Mouse (Mus musculus): ENCODE measurements at regions not wholly inside any gene's neighbourhood (a gene's known extent, or its start where the extent isn't known, plus 50 kb on each side); places are given as distances from the start of the nearest gene placed in this dataset.

- no peak for ATAC-seq (ENCODE audit: insufficient read depth)
- Histone ChIP-seq H3K27ac (replicated peaks) (no peak overlapping the region), H3K9ac (no peak overlapping the region), H3K36me3 (replicated peaks) (no peaks in the 10 kb centered on the region), H3K4me3 (replicated peaks) (no peak overlapping the region), H3K4me1 (replicated peaks) (no peaks in the 10 kb centered on the region), H3K27me3 (no peaks in the 10 kb centered on the region), H3K9me3 (replicated peaks) (no peaks in the 10 kb centered on the region), H3K4me2 (no peak overlapping the region)
- WGBS (ENCODE audit: insufficient replicate concordance), result 69% methylated on average over 6 of the region's 6 CpGs
Observed at GRCm38 (mm10) chr11:112121026-112121425, 661.0 kb upstream of the Sox9 start.

- Histone ChIP-seq H3K9ac (no peak overlapping the region), H3K27ac (replicated peaks) (no peak overlapping the region), H3K4me2 (no peak overlapping the region), H3K9me3 (replicated peaks) (no peaks in the 10 kb centered on the region), H3K36me3 (replicated peaks) (no peaks in the 10 kb centered on the region), H3K4me3 (replicated peaks) (no peak overlapping the region), H3K4me1 (replicated peaks) (no peaks in the 10 kb centered on the region), H3K27me3 (no peaks in the 10 kb centered on the region)
- 48% methylated on average over 5 of the region's 5 CpGs for WGBS (ENCODE audit: insufficient replicate concordance)
- ATAC-seq (ENCODE audit: insufficient read depth), result no peak
Observed at GRCm38 (mm10) chr11:112121831-112122230, 660.2 kb upstream of the Sox9 start.

DNA sequence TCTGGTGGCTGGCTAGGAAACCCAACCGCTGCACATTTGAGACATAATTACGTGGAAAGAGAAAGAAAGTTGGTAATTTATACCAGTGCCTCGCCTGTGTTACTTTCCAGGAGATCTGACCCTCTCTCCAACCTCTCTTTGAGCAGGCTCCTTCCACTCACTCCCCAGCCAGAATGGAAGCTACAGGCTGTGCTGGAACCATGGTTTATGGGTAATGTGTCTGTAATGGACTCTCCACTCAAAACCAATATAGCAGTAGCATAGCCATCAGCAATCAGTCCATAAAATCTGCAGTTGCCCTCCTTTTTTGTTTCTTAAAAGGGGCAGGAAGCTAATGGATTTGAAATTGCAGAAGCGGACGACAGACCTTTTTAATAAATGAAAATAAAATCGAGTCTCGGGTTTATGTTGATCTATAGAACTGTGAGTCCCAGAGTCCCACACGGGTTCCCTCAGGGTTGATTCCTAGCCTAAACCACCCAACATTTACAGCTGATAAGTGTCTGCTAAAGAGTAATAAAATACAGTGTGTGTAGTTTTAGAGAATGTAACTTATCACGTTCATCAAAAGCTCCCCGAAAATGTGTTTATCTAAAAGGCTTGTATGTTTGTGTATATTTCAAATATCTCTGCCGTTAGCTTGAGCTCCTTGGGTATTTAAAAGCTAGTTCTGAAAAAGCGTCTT lies 656.6 kb upstream of the Sox9 start:
- WGBS (ENCODE audit: insufficient replicate concordance), result 52% methylated on average over 12 of the region's 12 CpGs
- Histone ChIP-seq H3K36me3 (replicated peaks) (no peaks in the 10 kb centered on the region), H3K9me3 (replicated peaks) (no peaks in the 10 kb centered on the region), H3K27me3 (no peaks in the 10 kb centered on the region), H3K4me1 (replicated peaks) (no peaks in the 10 kb centered on the region), H3K4me3 (replicated peaks) (no peak overlapping the region), H3K9ac (no peak overlapping the region), H3K4me2 (no peak overlapping the region), H3K27ac (replicated peaks) (no peak overlapping the region)
- no peak for ATAC-seq (ENCODE audit: insufficient read depth)

DNA sequence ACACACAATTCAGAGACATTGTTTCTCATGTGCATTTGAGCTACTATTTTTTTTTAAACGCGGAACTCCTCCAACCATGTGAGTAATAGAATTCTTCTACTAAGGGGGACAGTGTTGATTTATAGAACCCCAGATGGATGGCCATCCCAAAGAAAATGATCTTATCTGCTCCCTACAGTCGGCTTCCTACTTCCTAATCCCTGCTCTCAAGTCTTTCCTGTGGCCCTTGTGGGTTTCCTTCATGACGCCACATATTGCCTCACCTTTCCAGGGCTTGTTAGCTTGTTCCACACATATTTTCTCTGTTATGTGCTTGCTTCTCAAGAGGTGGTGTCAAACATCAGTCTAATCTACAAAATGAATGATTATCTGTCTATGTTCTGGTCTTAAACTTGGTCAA lies 651.9 kb upstream of the Sox9 start:
- Histone ChIP-seq H3K27ac (replicated peaks) (no peak overlapping the region), H3K4me2 (no peak overlapping the region), H3K4me1 (replicated peaks) (no peaks in the 10 kb centered on the region), H3K36me3 (replicated peaks) (no peaks in the 10 kb centered on the region), H3K27me3 (no peaks in the 10 kb centered on the region), H3K4me3 (replicated peaks) (no peak overlapping the region), H3K9me3 (replicated peaks) (no peaks in the 10 kb centered on the region), H3K9ac (no peak overlapping the region)
- 14% methylated on average over 4 of the region's 4 CpGs for WGBS (ENCODE audit: insufficient replicate concordance)
- ATAC-seq (ENCODE audit: insufficient read depth), result no peak

GRCm38 (mm10) chr11:112137401-112138020 lies 644.5 kb upstream of the Sox9 start:
- 29% methylated on average over 8 of the region's 8 CpGs for WGBS (ENCODE audit: insufficient replicate concordance)
- no peaks in the 10 kb centered on the region for H3K9me3 ChIP-seq (replicated peaks)
- H3K4me2 ChIP-seq, result no peak overlapping the region
- ATAC-seq (ENCODE audit: insufficient read depth), result no peak
- no peaks in the 10 kb centered on the region for H3K36me3 ChIP-seq (replicated peaks)
- no peak overlapping the region for H3K27ac ChIP-seq (replicated peaks)
- no peaks in the 10 kb centered on the region for H3K27me3 ChIP-seq
- H3K9ac ChIP-seq, result no peak overlapping the region
- no peak overlapping the region for H3K4me3 ChIP-seq (replicated peaks)
- H3K4me1 ChIP-seq (replicated peaks), result no peaks in the 10 kb centered on the region

- no peaks in the 10 kb centered on the region for H3K36me3 ChIP-seq (replicated peaks)
- no peak overlapping the region for H3K4me3 ChIP-seq (replicated peaks)
- no peak overlapping the region for H3K4me2 ChIP-seq
- no peaks in the 10 kb centered on the region for H3K4me1 ChIP-seq (replicated peaks)
- ATAC-seq (ENCODE audit: insufficient read depth), result no peak
- no peaks in the 10 kb centered on the region for H3K9me3 ChIP-seq (replicated peaks)
- 50% methylated on average over 9 of the region's 9 CpGs for WGBS (ENCODE audit: insufficient replicate concordance)
- no peak overlapping the region for H3K27ac ChIP-seq (replicated peaks)
- no peak overlapping the region for H3K9ac ChIP-seq
- no peaks in the 10 kb centered on the region for H3K27me3 ChIP-seq
Observed at GRCm38 (mm10) chr11:112140058-112140457, 642.0 kb upstream of the Sox9 start.

DNA sequence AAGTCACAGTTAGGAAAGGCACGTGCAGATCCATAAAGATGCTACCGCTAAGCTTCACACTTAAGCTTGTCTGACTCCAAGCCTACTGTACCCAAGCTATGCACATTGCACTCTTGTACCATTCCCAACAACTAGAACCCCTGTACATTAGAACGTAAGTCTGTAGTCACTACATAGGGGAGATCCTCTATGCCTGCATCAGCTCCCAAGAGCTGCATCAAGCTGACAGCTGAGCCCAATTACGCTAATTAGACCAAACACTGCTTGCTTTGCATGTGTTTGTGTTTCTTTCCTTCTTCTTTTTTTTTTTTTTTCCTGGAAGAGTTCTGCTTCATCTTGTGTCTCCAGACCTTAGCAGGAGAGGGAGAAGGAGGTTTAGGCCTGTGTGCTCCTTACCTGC lies 641.5 kb upstream of the Sox9 start:
- ATAC-seq (ENCODE audit: insufficient read depth), result no peak

GRCm38 (mm10) chr11:112140912-112141311 lies 641.1 kb upstream of the Sox9 start:
- no peak for ATAC-seq (ENCODE audit: insufficient read depth)
- H3K9ac ChIP-seq, result no peak overlapping the region
- H3K27ac ChIP-seq (replicated peaks), result no peak overlapping the region
- no peak overlapping the region for H3K4me3 ChIP-seq (replicated peaks)
- no peaks in the 10 kb centered on the region for H3K9me3 ChIP-seq (replicated peaks)
- no peaks in the 10 kb centered on the region for H3K27me3 ChIP-seq
- no peaks in the 10 kb centered on the region for H3K4me1 ChIP-seq (replicated peaks)
- WGBS (ENCODE audit: insufficient replicate concordance), result 78% methylated on average over 9 of the region's 9 CpGs
- no peaks in the 10 kb centered on the region for H3K36me3 ChIP-seq (replicated peaks)
- no peak overlapping the region for H3K4me2 ChIP-seq

More for the DNA sequence above, 641.5 kb upstream of the Sox9 start:
- Histone ChIP-seq H3K4me2 (no peak overlapping the region), H3K36me3 (replicated peaks) (no peaks in the 10 kb centered on the region), H3K9ac (no peak overlapping the region), H3K4me3 (replicated peaks) (no peak overlapping the region), H3K27me3 (no peaks in the 10 kb centered on the region), H3K4me1 (replicated peaks) (no peaks in the 10 kb centered on the region), H3K9me3 (replicated peaks) (no peaks in the 10 kb centered on the region), H3K27ac (replicated peaks) (no peak overlapping the region)
- WGBS (ENCODE audit: insufficient replicate concordance), result 63% methylated on average over 4 of the region's 4 CpGs

- no peak overlapping the region for H3K4me2 ChIP-seq
- ATAC-seq (ENCODE audit: insufficient read depth), result no peak
- no peak overlapping the region for H3K4me3 ChIP-seq (replicated peaks)
- WGBS (ENCODE audit: insufficient replicate concordance), result 60% methylated on average over 3 of the region's 3 CpGs
- no peak overlapping the region for H3K9ac ChIP-seq
- H3K36me3 ChIP-seq (replicated peaks), result no peaks in the 10 kb centered on the region
- H3K27ac ChIP-seq (replicated peaks), result no peak overlapping the region
- H3K4me1 ChIP-seq (replicated peaks), result no peaks in the 10 kb centered on the region
- H3K9me3 ChIP-seq (replicated peaks), result no peaks in the 10 kb centered on the region
- H3K27me3 ChIP-seq, result no peaks in the 10 kb centered on the region
Observed at GRCm38 (mm10) chr11:112152051-112152450, 630.0 kb upstream of the Sox9 start.

DNA sequence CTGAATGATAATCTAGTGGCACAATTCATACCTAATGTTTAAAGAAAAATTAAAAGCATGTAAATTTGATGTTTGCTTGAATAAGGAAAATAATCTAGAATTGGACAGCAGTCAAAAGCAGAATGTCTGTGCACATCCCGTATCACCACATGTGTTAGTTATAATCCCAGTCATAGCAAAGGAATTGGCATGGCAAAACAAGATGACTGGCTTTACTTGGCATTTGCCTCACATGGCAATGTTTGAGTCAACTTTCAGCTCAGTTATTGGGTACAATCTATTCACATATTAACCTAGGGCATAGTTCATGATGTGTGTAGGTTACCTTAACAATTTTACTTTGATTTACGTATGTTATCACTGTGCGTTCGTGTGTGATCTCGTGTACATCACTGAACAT lies 628.8 kb upstream of the Sox9 start:
- Histone ChIP-seq H3K4me1 (replicated peaks) (no peaks in the 10 kb centered on the region), H3K9me3 (replicated peaks) (no peaks in the 10 kb centered on the region), H3K27me3 (no peaks in the 10 kb centered on the region), H3K4me3 (replicated peaks) (no peak overlapping the region), H3K9ac (no peak overlapping the region), H3K36me3 (replicated peaks) (no peaks in the 10 kb centered on the region), H3K4me2 (no peak overlapping the region), H3K27ac (replicated peaks) (no peak overlapping the region)
- 79% methylated on average over 5 of the region's 5 CpGs for WGBS (ENCODE audit: insufficient replicate concordance)
- ATAC-seq (ENCODE audit: insufficient read depth), result no peak

DNA sequence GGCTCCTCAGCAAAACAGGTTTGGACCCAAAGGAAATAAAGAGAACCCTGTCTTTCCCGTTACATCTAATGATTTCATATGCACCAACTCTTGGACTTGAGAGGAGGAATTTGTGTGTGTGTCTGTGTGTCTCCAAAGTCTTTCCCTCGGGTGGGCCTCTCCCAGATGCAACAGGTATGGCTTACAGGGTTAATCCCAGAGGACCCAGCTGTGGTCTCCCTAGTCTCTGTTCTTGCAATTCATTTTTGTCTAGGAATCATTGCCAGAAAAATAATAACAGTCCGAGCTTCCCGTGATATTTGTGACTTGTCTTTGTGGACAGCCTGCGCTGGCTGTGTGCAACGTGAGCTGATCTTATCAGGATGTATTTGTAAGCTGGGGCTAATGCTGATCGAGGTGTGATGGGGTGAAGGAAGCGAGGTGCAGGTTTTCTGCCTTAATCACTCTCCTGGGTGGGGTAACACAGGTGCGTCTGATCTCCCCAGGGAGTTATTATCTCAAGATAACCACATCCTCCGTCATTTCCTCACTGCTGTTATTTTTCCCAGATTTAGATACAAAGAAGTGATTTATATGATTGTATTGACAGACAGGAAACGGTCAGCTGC lies 627.2 kb upstream of the Sox9 start:
- Histone ChIP-seq H3K4me2 (no peak overlapping the region), H3K27ac (replicated peaks) (no peak overlapping the region), H3K27me3 (no peaks in the 10 kb centered on the region), H3K4me1 (replicated peaks) (no peaks in the 10 kb centered on the region), H3K36me3 (replicated peaks) (no peaks in the 10 kb centered on the region), H3K9me3 (replicated peaks) (no peaks in the 10 kb centered on the region), H3K4me3 (replicated peaks) (no peak overlapping the region), H3K9ac (no peak overlapping the region)
- ATAC-seq (ENCODE audit: insufficient read depth), result no peak
- 13% methylated on average over 11 of the region's 11 CpGs for WGBS (ENCODE audit: insufficient replicate concordance)
